8 mouse cellular contexts compared by ENCODE assay signal in the genomic region with DNA sequence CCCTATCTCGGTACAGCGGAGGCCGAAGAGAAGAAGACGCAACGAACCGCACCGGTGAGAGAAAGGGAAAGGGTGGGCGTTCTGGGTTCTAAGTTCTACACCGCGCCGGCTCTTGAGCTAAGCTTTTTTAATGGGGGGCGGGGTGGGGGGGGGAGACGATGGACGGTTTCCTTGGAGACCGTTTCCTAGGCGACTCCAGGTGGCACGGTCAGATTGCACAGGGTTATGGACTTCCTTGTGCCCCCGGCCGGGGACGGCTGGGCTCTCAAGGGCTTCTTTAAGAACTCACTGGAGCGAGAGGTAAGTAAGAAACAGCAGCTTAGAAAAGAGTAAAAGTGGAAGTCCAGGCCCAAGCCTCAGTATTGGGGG. TPM values are rescaled to one million over a fixed set of nuclear protein-coding genes. Genes with fewer than 3 reads are reported as not detected.
A peak's percentile ranks its signal among the peaks of the same experiment; 100 is the strongest.
DNase-seq lines count a peak whose midpoint lies in the region; ATAC-seq lines count a peak whose summit lies in the region.

No protein-coding gene starts in this region.

- peaks cover 13% of the 10 kb centered on the region; the same call in 1 of the 2 replicates for H3K4me1 ChIP-seq in kidney, embryonic 14.5 days (ENCODE audit: control insufficient read depth, insufficient read depth, low read length)
- peaks cover 22% of the 10 kb centered on the region for H3K4me1 ChIP-seq in hindbrain, embryonic 12.5 days

- intact Hi-C loops in gastrocnemius, postnatal 36 days (cut with DNase I) = no loop called here

- under 1% methylated on average over 21 of the region's 21 CpGs for WGBS in kidney, embryonic 14.5 days
- under 1% methylated on average over 21 of the region's 21 CpGs for WGBS in hindbrain, embryonic 12.5 days

- no peaks in the 10 kb centered on the region for H3K27me3 ChIP-seq in kidney, embryonic 14.5 days (ENCODE audit: control insufficient read depth, insufficient read depth, low read length)
- no peaks in the 10 kb centered on the region for H3K27me3 ChIP-seq in hindbrain, embryonic 12.5 days

- peak overlapping the region; percentile 75 for H3K27ac ChIP-seq in kidney, embryonic 14.5 days (ENCODE audit: low read depth, low read length)
- peak overlapping the region; percentile 91 for H3K27ac ChIP-seq in hindbrain, embryonic 12.5 days

- no peaks in the 10 kb centered on the region for H3K9me3 ChIP-seq in kidney, embryonic 14.5 days (ENCODE audit: control insufficient read depth, low read length)
- no peaks in the 10 kb centered on the region for H3K9me3 ChIP-seq in hindbrain, embryonic 12.5 days (replicated peaks)

- H3K4me2 ChIP-seq in kidney, embryonic 14.5 days (replicated peaks; ENCODE audit: low read depth, low read length) = peak overlapping the region; percentile 56
- peak overlapping the region; percentile 74 for H3K4me2 ChIP-seq in hindbrain, embryonic 12.5 days (replicated peaks)

- ATAC-seq in kidney, embryonic 14.5 days (ENCODE audit: low FRiP score, low TSS enrichment) = peak; percentile 81
- peak; percentile 16; the same call in 1 of the 2 replicates for ATAC-seq in common myeloid progenitor, adult 5-6 weeks (replicated peaks; ENCODE audit: low read depth, poor library complexity, severe bottlenecking)
- ATAC-seq in hindbrain, embryonic 12.5 days (ENCODE audit: low FRiP score) = peak; percentile 77
- ATAC-seq in megakaryocyte, adult 5-6 weeks (ENCODE audit: poor library complexity, severe bottlenecking) = peak; percentile 23; the same call in 1 of the 2 replicates

- DNase-seq in kidney, adult 18-20 months = no peak
- DNase-seq in urinary bladder, adult 2 months (ENCODE audit: low spot score) = no peak
- no peak for DNase-seq in gastrocnemius, postnatal 36 days
- DNase-seq in adrenal gland, adult (ENCODE audit: inconsistent age in 2 of 2, low spot score in 1 of 2) = no peak

- peak overlapping the region; percentile 74 for H3K4me3 ChIP-seq in kidney, embryonic 14.5 days (ENCODE audit: low read length)
- H3K4me3 ChIP-seq in hindbrain, embryonic 12.5 days = peak overlapping the region; percentile 87

- peak overlapping the region; percentile 89 for H3K9ac ChIP-seq in kidney, embryonic 14.5 days (ENCODE audit: low read depth, low read length)
- H3K9ac ChIP-seq in hindbrain, embryonic 12.5 days = peak overlapping the region; percentile 89

- H3K36me3 ChIP-seq in kidney, embryonic 14.5 days (ENCODE audit: control insufficient read depth, insufficient read depth, low read length) = peaks cover 62% of the 10 kb centered on the region
- H3K36me3 ChIP-seq in hindbrain, embryonic 12.5 days = peaks cover 46% of the 10 kb centered on the region

RNA-seq across cellular contexts. Expression of gene Ndufs3, which starts 0.2 kb away (rescaled TPM):
- polyA plus RNA-seq in kidney, embryonic 14.5 days (2014; fragmentation: Nextera tagmentation; extraction: Ambion mirVana) = 233 and 251 TPM in 2 replicates
- 77.5 and 102 TPM in 2 replicates for total RNA-seq in common myeloid progenitor, adult 5-6 weeks (2017)
- polyA plus RNA-seq in hindbrain, embryonic 12.5 days (2016; fragmentation: Nextera tagmentation; extraction: Ambion mirVana) = 182 and 188 TPM in 2 replicates
- 113 and 119 TPM in 2 replicates for total RNA-seq in megakaryocyte, adult 5-6 weeks (2015)
- 61.6 and 70.9 TPM in 2 replicates for total RNA-seq in megakaryocyte, adult 5-6 weeks (2017)
- polyA plus RNA-seq in urinary bladder, adult 2 months (2012; rRNA removed) = 153 and 162 TPM in 2 replicates
- 100 to 1,000 TPM; 448 to 474 TPM for total RNA-seq in gastrocnemius, postnatal 36 days (2021)

RNA-seq across cellular contexts. Expression of gene Kbtbd4, which starts 0.3 kb away (rescaled TPM):
- 37.5 and 43.4 TPM in 2 replicates for polyA plus RNA-seq in kidney, embryonic 14.5 days (2014; fragmentation: Nextera tagmentation; extraction: Ambion mirVana)
- 26.1 and 35.8 TPM in 2 replicates for total RNA-seq in common myeloid progenitor, adult 5-6 weeks (2017)
- 49.8 and 56.6 TPM in 2 replicates for polyA plus RNA-seq in hindbrain, embryonic 12.5 days (2016; fragmentation: Nextera tagmentation; extraction: Ambion mirVana)
- 9.1 and 11.3 TPM in 2 replicates for total RNA-seq in megakaryocyte, adult 5-6 weeks (2015)
- total RNA-seq in megakaryocyte, adult 5-6 weeks (2017) = 9.3 and 14.1 TPM in 2 replicates
- 15.5 and 17.9 TPM in 2 replicates for polyA plus RNA-seq in urinary bladder, adult 2 months (2012; rRNA removed)
- total RNA-seq in gastrocnemius, postnatal 36 days (2021) = 10 to 100 TPM; 13.6 to 14.2 TPM

RNA-seq across cellular contexts. Expression of gene C1qtnf4, which starts 19.2 kb away (rescaled TPM):
- 7.7 and 13.2 TPM in 2 replicates for polyA plus RNA-seq in kidney, embryonic 14.5 days (2014; fragmentation: Nextera tagmentation; extraction: Ambion mirVana)
- not detected in 2 replicates for total RNA-seq in common myeloid progenitor, adult 5-6 weeks (2017)
- polyA plus RNA-seq in hindbrain, embryonic 12.5 days (2016; fragmentation: Nextera tagmentation; extraction: Ambion mirVana) = 55.5 and 58.3 TPM in 2 replicates
- total RNA-seq in megakaryocyte, adult 5-6 weeks (2015) = not detected in 2 replicates
- total RNA-seq in megakaryocyte, adult 5-6 weeks (2017) = not detected in 2 replicates
- 4.9 and 7.2 TPM in 2 replicates for polyA plus RNA-seq in urinary bladder, adult 2 months (2012; rRNA removed)
- total RNA-seq in gastrocnemius, postnatal 36 days (2021) = 1 to 10 TPM; 2.7 to 4.1 TPM

RNA-seq across cellular contexts. Expression of gene Celf1, which starts 35.3 kb away (rescaled TPM):
- 50.9 and 77.6 TPM in 2 replicates for polyA plus RNA-seq in kidney, embryonic 14.5 days (2014; fragmentation: Nextera tagmentation; extraction: Ambion mirVana)
- 38.8 and 52.0 TPM in 2 replicates for total RNA-seq in common myeloid progenitor, adult 5-6 weeks (2017)
- polyA plus RNA-seq in hindbrain, embryonic 12.5 days (2016; fragmentation: Nextera tagmentation; extraction: Ambion mirVana) = 146 and 151 TPM in 2 replicates
- 33.7 and 34.7 TPM in 2 replicates for total RNA-seq in megakaryocyte, adult 5-6 weeks (2015)
- total RNA-seq in megakaryocyte, adult 5-6 weeks (2017) = 31.3 and 34.1 TPM in 2 replicates
- polyA plus RNA-seq in urinary bladder, adult 2 months (2012; rRNA removed) = 90.1 and 90.7 TPM in 2 replicates
- 10 to 100 TPM; 50.0 to 51.4 TPM for total RNA-seq in gastrocnemius, postnatal 36 days (2021)

RNA-seq across cellular contexts. Expression of gene Mtch2, which starts 57.9 kb away (rescaled TPM):
- 249 and 251 TPM in 2 replicates for polyA plus RNA-seq in kidney, embryonic 14.5 days (2014; fragmentation: Nextera tagmentation; extraction: Ambion mirVana)
- total RNA-seq in common myeloid progenitor, adult 5-6 weeks (2017) = 139 and 181 TPM in 2 replicates
- polyA plus RNA-seq in hindbrain, embryonic 12.5 days (2016; fragmentation: Nextera tagmentation; extraction: Ambion mirVana) = 209 TPM in 2 replicates
- 130 and 138 TPM in 2 replicates for total RNA-seq in megakaryocyte, adult 5-6 weeks (2015)
- 129 and 168 TPM in 2 replicates for total RNA-seq in megakaryocyte, adult 5-6 weeks (2017)
- polyA plus RNA-seq in urinary bladder, adult 2 months (2012; rRNA removed) = 135 and 146 TPM in 2 replicates
- 100 to 1,000 TPM; 133 to 153 TPM for total RNA-seq in gastrocnemius, postnatal 36 days (2021)

Comparison
In these comparisons a context has a peak if more than half of its experiments do, and no peak if none do; other contexts are left out.
1. ATAC-seq: peak in every context shown above with its lines; median percentile 81 in kidney, embryonic 14.5 days; 77 in hindbrain, embryonic 12.5 days; 23 in megakaryocyte, adult 5-6 weeks; 16 in common myeloid progenitor, adult 5-6 weeks.